Mouse (Mus musculus): ENCODE data around the gene Nfasc. TPM values are rescaled to one million over a fixed set of nuclear protein-coding genes. Genes with fewer than 3 reads are reported as not detected.

Gene Nfasc
- polyA plus RNA-seq, 1 experiment from 2014 or later = 0.46 TPM

DNA sequence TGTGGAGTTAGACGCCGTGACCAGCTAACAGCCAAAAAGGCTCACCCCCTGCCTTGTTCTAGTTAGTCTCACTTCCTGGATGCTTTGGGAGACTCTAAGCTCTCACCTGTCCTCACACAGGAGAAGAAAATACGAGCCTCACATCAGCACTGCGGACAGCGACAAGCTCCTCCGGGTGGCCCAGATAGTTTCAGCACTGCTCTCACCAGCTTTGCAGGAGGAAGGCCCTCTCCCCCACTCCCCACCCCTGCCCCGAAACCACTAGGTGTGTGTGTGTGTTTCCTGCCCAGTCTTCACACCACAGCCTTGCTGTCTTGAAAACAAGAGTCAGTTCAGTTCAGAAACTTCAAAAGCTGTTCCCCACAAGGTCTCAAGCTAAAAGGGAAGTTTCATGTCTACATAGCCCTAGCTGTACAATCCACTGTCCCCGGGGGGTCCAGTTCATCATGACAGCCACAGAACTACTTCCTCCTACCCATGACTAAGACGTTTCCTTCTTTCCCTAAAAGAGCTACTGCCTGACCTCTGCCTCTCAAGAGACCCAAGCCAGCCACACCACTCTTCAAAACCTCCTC lies 7.6 kb downstream of the Nfasc start:
- Histone ChIP-seq H3K9ac (no peak overlapping the region), H3K4me2 (no peak overlapping the region), H3K4me3 (no peak overlapping the region), H3K27ac (ENCODE audit: poor library complexity, severe bottlenecking) (no peak overlapping the region), H3K36me3 (no peaks in the 10 kb centered on the region), H3K9me3 (replicated peaks) (no peaks in the 10 kb centered on the region), H3K4me1 (replicated peaks) (no peaks in the 10 kb centered on the region), H3K27me3 (replicated peaks) (peaks cover 45% of the 10 kb centered on the region)
- WGBS = 29% methylated on average over 9 of the region's 9 CpGs
- ATAC-seq (ENCODE audit: insufficient number of reproducible peaks, low FRiP score) = no peak

DNA sequence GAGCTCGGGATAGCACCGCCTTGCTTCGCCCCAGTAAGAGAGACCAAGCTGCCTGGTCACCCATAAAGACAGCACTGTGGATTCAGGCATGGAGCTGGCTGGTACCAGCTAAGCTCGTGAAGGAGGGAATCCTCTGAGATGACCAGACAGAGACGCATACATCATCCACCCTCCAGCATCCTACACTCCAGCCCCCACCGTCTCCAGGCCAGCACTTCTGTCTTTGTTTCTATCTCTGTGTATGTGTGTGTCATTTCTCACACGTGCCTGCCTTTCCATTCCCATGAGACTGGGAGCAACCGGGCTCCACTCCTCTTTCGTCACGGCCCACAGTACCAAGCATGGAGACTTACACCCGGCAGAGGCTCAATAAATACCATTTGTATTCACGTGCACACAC lies 9.3 kb downstream of the Nfasc start:
- Histone ChIP-seq H3K9ac (no peak overlapping the region), H3K4me1 (replicated peaks) (no peaks in the 10 kb centered on the region), H3K27ac (ENCODE audit: poor library complexity, severe bottlenecking) (no peak overlapping the region), H3K27me3 (replicated peaks) (peaks cover 28% of the 10 kb centered on the region), H3K36me3 (no peaks in the 10 kb centered on the region), H3K4me3 (no peak overlapping the region), H3K4me2 (no peak overlapping the region), H3K9me3 (replicated peaks) (no peaks in the 10 kb centered on the region)
- 79% methylated on average over 12 of the region's 12 CpGs for WGBS
- ATAC-seq (ENCODE audit: insufficient number of reproducible peaks, low FRiP score) = no peak

DNA sequence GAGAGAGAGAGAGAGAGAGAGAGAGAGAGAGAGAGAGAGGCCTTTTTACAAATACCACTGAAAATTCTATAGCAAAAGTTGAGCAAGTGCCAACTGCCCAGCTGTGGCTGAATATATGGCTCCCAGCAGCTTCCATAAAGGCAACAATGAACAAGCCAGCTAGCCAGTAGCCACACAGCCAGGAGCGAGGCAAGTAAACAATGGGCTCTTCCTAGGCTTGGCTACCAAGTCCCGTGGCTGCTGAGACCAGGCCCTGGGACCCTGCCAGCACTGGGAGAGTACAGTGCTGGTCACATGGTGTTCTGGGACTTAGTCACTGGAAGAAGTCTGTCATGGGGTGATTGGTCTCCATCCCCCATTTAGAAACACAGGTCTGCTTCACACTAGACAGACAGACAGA lies 14.0 kb downstream of the Nfasc start:
- Histone ChIP-seq H3K9ac (no peak overlapping the region), H3K4me1 (replicated peaks) (no peaks in the 10 kb centered on the region), H3K36me3 (no peaks in the 10 kb centered on the region), H3K4me2 (no peak overlapping the region), H3K27ac (ENCODE audit: poor library complexity, severe bottlenecking) (no peak overlapping the region), H3K9me3 (replicated peaks) (no peaks in the 10 kb centered on the region), H3K4me3 (no peak overlapping the region), H3K27me3 (replicated peaks) (0 out of 2 replicates have a peak, but pooled peaks cover 6% of the 10 kb centered on the region)
- WGBS = 60% methylated on average over 2 of the region's 2 CpGs
- no peak for ATAC-seq (ENCODE audit: insufficient number of reproducible peaks, low FRiP score)

DNA sequence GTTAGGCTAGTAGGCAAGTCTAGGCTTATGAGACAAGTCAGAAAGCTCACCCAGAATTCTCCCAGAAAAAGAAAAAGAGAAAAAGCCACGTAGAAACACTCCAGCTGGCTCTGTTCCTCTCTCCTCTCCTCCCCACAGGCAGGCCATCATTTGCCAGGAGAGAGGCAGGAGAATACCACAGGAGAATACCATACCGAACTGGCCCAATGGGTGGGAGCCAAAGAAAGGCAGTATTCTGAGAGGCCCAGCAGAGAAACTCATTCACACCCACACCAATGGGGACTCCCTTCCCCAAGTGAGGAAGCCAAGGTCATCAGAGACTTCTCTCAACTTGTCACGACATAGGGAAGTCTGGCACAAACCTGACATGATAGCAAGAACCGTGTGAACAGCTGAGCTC lies 19.2 kb downstream of the Nfasc start:
- H3K9ac ChIP-seq = no peak overlapping the region
- 0 out of 2 replicates have a peak, but pooled peaks cover 15% of the 10 kb centered on the region for H3K27me3 ChIP-seq (replicated peaks)
- H3K4me1 ChIP-seq (replicated peaks) = no peaks in the 10 kb centered on the region
- WGBS = 55% methylated on average over 4 of the region's 4 CpGs
- H3K4me2 ChIP-seq = no peak overlapping the region
- ATAC-seq (ENCODE audit: insufficient number of reproducible peaks, low FRiP score) = no peak
- no peak overlapping the region for H3K27ac ChIP-seq (ENCODE audit: poor library complexity, severe bottlenecking)
- no peaks in the 10 kb centered on the region for H3K36me3 ChIP-seq
- no peak overlapping the region for H3K4me3 ChIP-seq
- H3K9me3 ChIP-seq (replicated peaks) = no peaks in the 10 kb centered on the region

DNA sequence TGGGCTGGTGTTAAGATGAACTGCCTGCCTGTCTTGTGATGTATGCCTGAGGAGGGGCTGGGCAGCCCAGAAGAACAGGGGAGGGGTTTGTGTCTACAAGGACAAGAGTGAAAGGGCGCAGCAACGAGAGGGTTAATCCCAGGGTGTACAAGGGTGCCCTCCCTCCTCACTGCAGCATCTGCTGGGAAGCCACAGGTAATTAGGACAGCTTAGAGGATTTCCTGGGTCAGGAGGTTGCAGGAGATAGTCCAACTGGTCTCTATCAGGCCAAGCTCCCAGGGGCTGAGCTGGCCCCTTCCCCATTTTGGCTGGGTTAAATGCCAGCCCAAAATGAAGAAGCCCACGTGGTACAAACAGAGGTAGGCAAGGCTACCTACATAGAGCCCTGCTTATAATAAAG lies 20.3 kb downstream of the Nfasc start:
- H3K4me3 ChIP-seq = no peak overlapping the region
- WGBS = 60% methylated on average over 3 of the region's 3 CpGs
- peaks cover 22% of the 10 kb centered on the region for H3K27me3 ChIP-seq (replicated peaks)
- no peak for ATAC-seq (ENCODE audit: insufficient number of reproducible peaks, low FRiP score)
- H3K27ac ChIP-seq (ENCODE audit: poor library complexity, severe bottlenecking) = no peak overlapping the region
- no peaks in the 10 kb centered on the region for H3K4me1 ChIP-seq (replicated peaks)
- no peaks in the 10 kb centered on the region for H3K9me3 ChIP-seq (replicated peaks)
- H3K36me3 ChIP-seq = no peaks in the 10 kb centered on the region
- no peak overlapping the region for H3K4me2 ChIP-seq
- H3K9ac ChIP-seq = no peak overlapping the region

DNA sequence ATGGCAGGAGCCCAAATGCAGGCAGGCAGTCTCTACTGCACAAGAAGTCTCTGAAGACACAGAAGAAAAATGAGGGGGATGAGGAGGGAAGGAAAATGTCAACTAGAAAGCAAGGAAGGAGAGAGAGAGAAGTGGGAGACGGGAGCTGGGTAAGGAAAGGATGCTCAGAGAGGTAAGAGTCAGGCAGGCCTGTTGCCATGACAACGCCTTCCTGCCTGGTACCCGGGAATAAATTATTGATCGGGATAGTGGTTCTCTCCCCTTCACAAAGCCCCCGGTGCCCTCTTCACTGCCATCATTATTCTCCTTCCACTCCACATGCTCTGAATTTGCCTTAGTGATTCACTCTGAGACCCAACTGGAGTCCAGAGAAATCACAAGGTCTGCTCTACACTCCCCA lies 23.4 kb downstream of the Nfasc start:
- H3K36me3 ChIP-seq = no peaks in the 10 kb centered on the region
- H3K9me3 ChIP-seq (replicated peaks) = no peaks in the 10 kb centered on the region
- no peak for ATAC-seq (ENCODE audit: insufficient number of reproducible peaks, low FRiP score)
- peaks cover 19% of the 10 kb centered on the region for H3K27me3 ChIP-seq (replicated peaks)
- 62% methylated on average over 5 of the region's 5 CpGs for WGBS
- no peaks in the 10 kb centered on the region for H3K4me1 ChIP-seq (replicated peaks)
- no peak overlapping the region for H3K4me2 ChIP-seq
- no peak overlapping the region for H3K9ac ChIP-seq
- H3K4me3 ChIP-seq = no peak overlapping the region
- H3K27ac ChIP-seq (ENCODE audit: poor library complexity, severe bottlenecking) = no peak overlapping the region

DNA sequence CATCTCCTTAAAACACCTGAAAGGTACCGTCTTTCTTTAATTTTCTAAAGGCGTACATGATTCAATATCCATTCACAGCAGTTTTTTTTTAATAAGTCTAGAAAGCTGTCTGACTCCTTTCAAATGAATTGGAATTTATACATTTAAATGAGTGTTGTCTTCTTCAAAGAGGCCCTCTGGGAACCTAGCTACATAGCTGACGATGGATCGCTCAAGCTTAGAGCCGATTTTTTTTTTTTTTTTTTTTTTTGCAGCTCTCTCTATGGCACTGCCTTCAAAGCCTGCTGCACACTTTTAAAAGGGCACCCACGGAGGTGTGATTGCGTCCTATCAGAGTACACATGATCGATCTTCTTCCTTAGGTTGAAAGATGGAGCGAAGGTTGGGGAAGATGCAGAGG lies 26.6 kb downstream of the Nfasc start:
- no peaks in the 10 kb centered on the region for H3K9me3 ChIP-seq (replicated peaks)
- H3K4me2 ChIP-seq = no peak overlapping the region
- no peak overlapping the region for H3K27ac ChIP-seq (ENCODE audit: poor library complexity, severe bottlenecking)
- no peak overlapping the region for H3K4me3 ChIP-seq
- H3K4me1 ChIP-seq (replicated peaks) = no peaks in the 10 kb centered on the region
- H3K36me3 ChIP-seq = no peaks in the 10 kb centered on the region
- ATAC-seq (ENCODE audit: insufficient number of reproducible peaks, low FRiP score) = no peak
- H3K27me3 ChIP-seq (replicated peaks) = peaks cover 19% of the 10 kb centered on the region
- H3K9ac ChIP-seq = no peak overlapping the region
- WGBS = 79% methylated on average over 9 of the region's 9 CpGs

DNA sequence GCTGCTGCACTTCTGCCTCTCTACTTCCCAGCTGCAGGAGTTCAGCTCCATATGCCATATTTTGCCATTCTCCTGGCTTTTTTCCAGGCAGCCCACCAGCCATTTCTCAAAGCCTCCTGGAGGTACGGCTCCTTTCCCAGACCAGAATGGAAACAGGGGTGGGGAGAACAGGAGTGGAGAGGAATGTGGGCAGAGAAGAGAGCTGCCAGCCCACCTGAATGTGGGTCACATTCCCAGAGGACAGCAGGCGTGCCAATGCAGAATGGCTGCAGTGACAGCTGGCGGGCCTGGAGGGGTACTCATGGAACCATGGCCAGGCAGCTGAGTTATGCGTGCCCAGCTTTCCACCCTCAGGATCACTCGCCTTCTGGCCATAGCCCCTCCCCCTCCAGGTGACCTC lies 32.2 kb downstream of the Nfasc start:
- H3K9ac ChIP-seq = no peak overlapping the region
- no peak overlapping the region for H3K4me3 ChIP-seq
- no peak overlapping the region for H3K27ac ChIP-seq (ENCODE audit: poor library complexity, severe bottlenecking)
- ATAC-seq (ENCODE audit: insufficient number of reproducible peaks, low FRiP score) = no peak
- H3K4me2 ChIP-seq = no peak overlapping the region
- H3K27me3 ChIP-seq (replicated peaks) = peaks cover 33% of the 10 kb centered on the region
- H3K4me1 ChIP-seq (replicated peaks) = no peaks in the 10 kb centered on the region
- H3K36me3 ChIP-seq = no peaks in the 10 kb centered on the region
- WGBS = 67% methylated on average over 5 of the region's 5 CpGs
- no peaks in the 10 kb centered on the region for H3K9me3 ChIP-seq (replicated peaks)

DNA sequence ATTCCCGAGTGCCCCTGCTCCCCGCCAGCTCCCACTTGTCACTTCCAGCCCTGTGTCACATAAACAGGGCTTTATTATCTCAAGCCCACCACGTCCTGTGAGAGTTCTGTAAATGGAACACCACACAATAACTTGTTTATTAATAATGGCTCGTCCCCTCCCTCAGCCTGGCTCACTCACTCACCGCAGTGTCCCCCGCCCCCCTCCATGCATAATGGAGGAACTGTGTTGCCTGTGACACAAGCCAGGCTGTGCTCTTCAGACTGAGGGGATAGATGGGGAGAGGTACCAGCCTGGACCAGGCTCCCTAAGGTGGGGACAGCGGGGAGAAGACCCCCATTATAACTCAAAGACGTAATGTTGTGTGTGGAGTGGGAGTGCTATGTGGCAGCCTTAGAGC lies 34.3 kb downstream of the Nfasc start:
- H3K36me3 ChIP-seq = no peaks in the 10 kb centered on the region
- no peak overlapping the region for H3K4me3 ChIP-seq
- H3K9ac ChIP-seq = no peak overlapping the region
- H3K4me1 ChIP-seq (replicated peaks) = no peaks in the 10 kb centered on the region
- no peak for ATAC-seq (ENCODE audit: insufficient number of reproducible peaks, low FRiP score)
- H3K27me3 ChIP-seq (replicated peaks) = peaks cover 41% of the 10 kb centered on the region
- H3K27ac ChIP-seq (ENCODE audit: poor library complexity, severe bottlenecking) = no peak overlapping the region
- WGBS = 54% methylated on average over 8 of the region's 8 CpGs
- peak overlapping the region; percentile 42; the same call in 1 of the 2 replicates for H3K4me2 ChIP-seq
- no peaks in the 10 kb centered on the region for H3K9me3 ChIP-seq (replicated peaks)

DNA sequence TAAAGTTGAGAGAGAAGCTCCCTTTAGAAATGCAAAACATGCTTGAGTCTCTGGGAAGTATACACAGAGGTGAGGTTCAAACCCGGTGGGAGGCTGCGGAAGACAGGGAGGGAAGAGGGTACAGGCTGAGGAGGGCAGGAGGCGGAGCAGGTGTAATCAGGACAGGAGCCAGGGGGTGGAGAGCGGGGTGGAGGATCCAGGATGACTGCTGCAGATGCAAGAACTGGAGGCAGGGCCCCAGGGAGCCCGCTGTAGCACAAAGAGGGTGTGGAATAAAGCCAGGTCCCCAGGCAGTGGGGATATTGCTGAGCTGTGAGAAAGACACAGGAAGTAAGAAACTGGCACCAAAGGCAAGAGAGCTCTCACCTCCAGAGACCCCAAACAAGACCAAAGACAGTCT lies 38.1 kb downstream of the Nfasc start:
- peaks cover 41% of the 10 kb centered on the region for H3K27me3 ChIP-seq (replicated peaks)

DNA sequence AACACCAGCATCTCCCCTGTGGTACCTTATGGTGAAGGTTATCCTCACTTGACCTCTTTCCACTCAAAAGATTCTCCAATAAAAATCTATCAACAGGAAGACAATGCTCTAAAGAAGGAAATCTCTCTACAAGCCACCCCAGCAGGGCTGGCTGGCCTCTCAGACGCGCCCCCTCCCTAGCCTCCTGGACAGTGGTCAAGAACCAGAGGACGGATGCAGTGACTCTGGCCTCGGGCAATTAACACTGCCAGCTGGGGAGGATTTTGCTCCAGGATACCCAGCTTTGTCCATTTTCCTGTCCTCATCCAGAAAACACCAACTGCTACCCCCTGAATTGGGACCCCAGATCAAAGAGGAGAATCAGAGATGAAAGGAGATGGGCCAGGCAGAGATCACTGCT lies 44.7 kb downstream of the Nfasc start:
- WGBS = 77% methylated on average over 4 of the region's 4 CpGs
- no peaks in the 10 kb centered on the region for H3K4me1 ChIP-seq (replicated peaks)

More for the DNA sequence above, 38.1 kb downstream of the Nfasc start:
- Histone ChIP-seq H3K36me3 (no peaks in the 10 kb centered on the region), H3K9ac (no peak overlapping the region), H3K27ac (ENCODE audit: poor library complexity, severe bottlenecking) (no peak overlapping the region), H3K9me3 (replicated peaks) (no peaks in the 10 kb centered on the region), H3K4me1 (replicated peaks) (no peaks in the 10 kb centered on the region), H3K4me3 (no peak overlapping the region), H3K4me2 (no peak overlapping the region)
- no peak for ATAC-seq (ENCODE audit: insufficient number of reproducible peaks, low FRiP score)
- WGBS = 20% methylated on average over 5 of the region's 5 CpGs

DNA sequence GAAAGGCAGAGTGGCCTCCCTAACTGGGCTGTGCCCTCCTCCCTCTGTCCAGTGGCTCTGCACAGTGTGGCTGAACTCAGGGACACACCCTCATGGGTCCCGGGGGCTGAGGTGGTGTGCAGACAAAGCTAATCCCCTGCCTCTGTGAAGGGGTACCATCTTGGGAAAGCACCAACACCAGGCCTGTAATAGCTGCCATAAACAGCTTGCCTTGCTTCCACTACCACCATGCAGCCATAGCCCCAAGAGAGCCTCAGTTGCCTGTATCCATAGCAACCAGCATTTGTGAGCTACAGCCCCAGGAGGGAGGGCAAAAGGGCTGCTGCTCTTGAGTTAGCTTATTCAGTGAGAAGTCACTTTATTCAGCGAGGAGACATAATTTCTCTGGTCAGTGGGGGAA lies 45.4 kb downstream of the Nfasc start:
- Histone ChIP-seq H3K4me3 (no peak overlapping the region), H3K9ac (no peak overlapping the region), H3K36me3 (no peaks in the 10 kb centered on the region), H3K27ac (ENCODE audit: poor library complexity, severe bottlenecking) (no peak overlapping the region), H3K4me2 (no peak overlapping the region), H3K4me1 (replicated peaks) (no peaks in the 10 kb centered on the region), H3K9me3 (replicated peaks) (no peaks in the 10 kb centered on the region), H3K27me3 (replicated peaks) (no peaks in the 10 kb centered on the region)
- WGBS = 34% methylated on average over 2 of the region's 2 CpGs
- no peak for ATAC-seq (ENCODE audit: insufficient number of reproducible peaks, low FRiP score)

More for the DNA sequence above, 44.7 kb downstream of the Nfasc start:
- Histone ChIP-seq H3K27ac (ENCODE audit: poor library complexity, severe bottlenecking) (no peak overlapping the region), H3K4me2 (no peak overlapping the region), H3K36me3 (no peaks in the 10 kb centered on the region), H3K9me3 (replicated peaks) (no peaks in the 10 kb centered on the region), H3K9ac (no peak overlapping the region), H3K4me3 (no peak overlapping the region), H3K27me3 (replicated peaks) (no peaks in the 10 kb centered on the region; the same call in 1 of the 2 replicates)
- ATAC-seq (ENCODE audit: insufficient number of reproducible peaks, low FRiP score) = no peak

Data from heart, embryonic 12.5 days (tissue).